Mouse (Mus musculus): ENCODE results near the gene Stab1.

DNA sequence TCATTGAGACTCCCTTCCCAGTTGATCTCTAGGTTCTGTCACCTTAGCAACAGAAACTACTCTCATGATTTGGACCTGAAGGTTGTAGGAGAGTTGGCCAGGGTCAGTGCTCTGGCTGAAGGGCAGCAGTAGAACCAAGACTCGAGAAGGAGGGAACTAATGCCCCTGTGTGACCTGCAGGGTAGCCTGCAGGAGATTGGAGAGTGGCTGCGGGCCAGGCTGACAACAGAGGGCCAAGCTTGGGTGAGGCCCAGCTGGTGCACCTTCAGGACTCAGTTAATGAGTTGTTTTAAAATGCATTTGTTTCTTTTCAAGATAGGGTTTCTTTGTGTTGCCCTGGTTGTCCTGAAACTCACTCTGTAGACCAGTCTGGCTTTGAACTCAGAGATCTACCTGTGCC is 3.4 kb downstream of the Stab1 start:
- no peak for TF ChIP-seq CTCF (IDR thresholded peaks at IDR 0.05; ENCODE audit: extremely low read depth, insufficient read depth, low read length)
- TF ChIP-seq POLR2A (IDR thresholded peaks at IDR 0.05; ENCODE audit: extremely low read depth, insufficient read depth, low read length): no peak

Data from cortical plate, adult 2 months (tissue).